Mouse (Mus musculus) left cerebral cortex, adult 11 months (tissue): ENCODE data around the gene Cilp.
"Not testable (repeated sequence)": the region's sequence is repeated elsewhere in the genome, so short reads cannot be mapped to it uniquely, and the experiment has no call there.

ENCODE experiments used
- DNase-seq: peaks from one replicate; pipeline ENCODE4 v3.0.0; 2022; ENCODE audit warnings: low spot score

Cilp gene

GRCm38 (mm10) chr9:65264959-65265358, at the start of gene Cilp:
Gene Cilp, plus strand, starts transcription at chr9:65265180.
- no peak for DNase-seq

DNA sequence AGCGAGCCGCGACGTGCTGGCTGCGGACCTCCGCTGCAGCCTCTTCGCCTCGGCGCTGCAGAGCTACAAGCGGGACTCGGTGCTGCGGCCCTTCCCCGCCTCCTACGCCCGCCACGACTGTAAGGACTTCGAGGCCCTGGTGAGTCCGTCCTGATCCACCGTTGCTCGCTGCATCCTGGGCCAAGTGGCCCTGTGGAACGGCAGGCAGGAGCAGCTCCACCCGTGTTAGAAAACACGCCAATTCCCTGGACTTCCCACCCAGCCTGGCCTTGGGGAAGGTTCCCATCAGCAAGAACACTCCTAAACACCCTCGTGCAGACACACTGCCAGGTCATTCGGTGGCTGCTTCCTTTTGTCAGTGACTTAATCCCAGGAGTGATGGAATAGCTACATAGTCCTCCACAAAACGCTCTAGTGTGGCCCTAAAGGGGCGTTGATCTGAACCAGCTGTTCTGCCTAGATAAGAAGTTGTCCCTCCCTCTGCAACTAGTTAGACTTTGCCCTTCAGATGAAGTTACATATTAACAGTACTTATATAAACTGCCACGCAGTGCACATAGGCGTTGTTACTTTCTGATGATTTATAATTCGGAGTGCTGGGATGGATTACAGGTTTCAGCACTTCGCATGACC, 49.4 kb upstream of the Cilp start:
- no peak for DNase-seq

GRCm38 (mm10) chr9:65216972-65217371, 48.0 kb upstream of the Cilp start:
- DNase-seq: no peak

DNA sequence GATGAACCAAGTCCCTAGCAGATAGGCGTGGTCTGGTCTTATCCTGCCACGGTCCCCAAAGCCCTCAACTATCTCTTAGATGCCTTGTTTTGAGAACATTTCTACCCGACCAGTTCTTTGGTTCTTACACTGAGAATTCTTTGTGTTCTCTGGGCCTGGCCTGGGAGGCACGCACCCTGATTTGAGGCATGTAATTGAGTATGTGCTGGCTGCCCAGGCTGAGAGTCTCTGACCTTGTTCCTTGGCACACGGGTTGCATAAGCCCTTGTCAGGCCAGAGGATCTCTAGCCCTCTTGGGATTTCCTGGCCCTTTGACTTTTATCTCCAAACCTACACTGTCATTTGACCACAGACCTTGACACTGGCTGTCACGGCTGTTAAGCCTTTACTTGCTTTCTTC, 47.3 kb upstream of the Cilp start:
- no peak for DNase-seq

- no peak for DNase-seq
Observed at GRCm38 (mm10) chr9:65218916-65219315, 46.1 kb upstream of the Cilp start.

DNA sequence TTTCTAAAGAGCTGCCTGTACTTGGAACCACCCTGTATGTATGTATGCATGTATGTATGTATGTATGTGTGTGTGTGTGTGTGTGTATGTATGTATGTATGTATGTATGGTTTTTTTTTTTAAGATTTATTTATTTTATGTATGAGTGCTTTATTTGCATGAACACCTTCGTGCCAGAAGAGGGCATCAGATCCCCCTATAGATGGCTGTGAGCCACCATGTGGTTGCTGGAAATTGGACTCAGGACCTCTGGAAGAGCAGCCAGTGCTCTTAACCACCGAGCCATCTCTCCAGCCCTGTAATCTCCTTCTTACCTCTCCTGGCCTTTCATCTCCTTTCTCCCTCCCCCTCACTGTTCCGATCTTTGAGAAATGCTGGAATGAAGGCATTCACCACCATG, 44.6 kb upstream of the Cilp start:
- DNase-seq: not testable (repeated sequence)

DNA sequence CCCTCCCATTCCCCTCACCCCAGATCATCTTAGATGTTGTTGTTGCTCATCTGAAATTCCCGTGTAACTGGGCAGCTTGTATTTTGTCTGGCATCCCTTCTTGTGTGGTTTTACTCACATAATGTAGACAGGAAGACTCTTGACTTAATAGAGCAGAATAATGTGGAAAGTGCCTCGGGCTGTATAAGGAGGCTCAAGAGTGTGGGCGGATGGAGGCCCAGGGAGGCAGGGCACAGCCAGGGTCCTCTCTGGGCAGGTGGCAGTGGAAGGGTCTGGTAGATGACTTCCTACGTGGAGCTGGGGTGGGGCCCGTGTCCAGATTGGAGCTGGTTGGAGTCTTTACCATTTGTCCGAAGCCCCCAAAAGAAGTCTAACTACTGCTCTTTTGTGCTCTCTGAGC, 41.1 kb upstream of the Cilp start:
- DNase-seq: no peak

- no peak for DNase-seq
Observed at GRCm38 (mm10) chr9:65225795-65226194, 39.2 kb upstream of the Cilp start.

GRCm38 (mm10) chr9:65230250-65230649, 34.7 kb upstream of the Cilp start:
- DNase-seq: no peak

- no peak for DNase-seq
Observed at GRCm38 (mm10) chr9:65231284-65231683, 33.7 kb upstream of the Cilp start.

DNA sequence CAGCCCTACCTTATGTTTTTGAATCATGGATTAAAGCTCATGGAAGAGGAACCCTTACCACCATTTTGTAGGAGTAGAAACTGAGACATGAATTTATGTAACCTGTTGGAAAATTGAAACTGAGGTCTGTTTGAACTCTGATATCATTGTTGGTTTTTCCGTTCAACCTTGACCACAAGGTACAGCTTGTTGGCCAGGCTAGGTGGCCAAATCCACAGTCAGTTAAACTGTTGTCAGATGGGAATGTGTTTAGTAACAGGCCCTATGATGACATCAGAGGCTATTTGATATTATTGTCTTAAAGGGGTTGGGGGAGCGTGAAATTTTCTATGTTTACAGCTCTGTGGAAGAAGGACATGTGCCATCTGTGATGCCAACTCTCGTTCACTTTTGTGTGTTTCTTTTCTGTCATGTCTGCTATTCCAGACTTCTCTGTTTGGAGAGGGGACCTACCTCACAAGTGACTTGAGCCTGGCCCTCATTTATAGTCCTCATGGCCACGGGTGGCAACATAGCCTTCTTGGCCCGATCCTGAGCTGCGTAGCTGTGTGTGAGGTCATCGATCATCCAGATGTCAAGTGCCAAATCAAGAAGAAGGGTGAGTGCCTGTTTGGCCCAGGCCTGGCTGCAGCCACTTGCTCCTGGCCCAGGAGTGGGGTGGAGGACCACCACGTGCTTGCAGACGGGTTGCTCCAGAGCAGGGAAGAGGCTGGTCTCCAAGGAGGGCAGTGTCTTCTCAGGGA, 31.6 kb upstream of the Cilp start:
- DNase-seq: no peak

DNA sequence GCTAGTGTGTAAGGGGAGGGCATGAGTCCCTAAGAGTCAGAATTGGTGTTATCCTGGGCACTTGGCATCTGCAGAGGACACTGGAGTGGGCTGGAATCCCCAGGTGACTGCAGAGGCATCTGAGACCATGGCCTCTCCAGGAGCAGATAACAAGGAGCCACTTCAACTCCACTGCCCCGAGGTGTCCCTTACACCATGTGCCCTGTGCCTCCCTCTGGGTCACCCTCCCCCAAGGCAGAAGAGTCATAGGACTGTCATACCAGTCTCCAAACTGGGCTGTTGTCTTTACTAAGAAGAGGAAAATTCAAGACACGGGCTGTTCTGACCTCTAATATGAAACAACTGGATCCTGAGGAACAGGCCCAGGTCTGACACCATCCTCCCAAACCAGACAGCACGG, 30.2 kb upstream of the Cilp start:
- DNase-seq: no peak

GRCm38 (mm10) chr9:65235601-65236000, 29.4 kb upstream of the Cilp start:
- DNase-seq: no peak

GRCm38 (mm10) chr9:65237616-65238015, 27.4 kb upstream of the Cilp start:
- DNase-seq: no peak

- no peak for DNase-seq
Observed at GRCm38 (mm10) chr9:65238191-65238760, 26.7 kb upstream of the Cilp start.

DNA sequence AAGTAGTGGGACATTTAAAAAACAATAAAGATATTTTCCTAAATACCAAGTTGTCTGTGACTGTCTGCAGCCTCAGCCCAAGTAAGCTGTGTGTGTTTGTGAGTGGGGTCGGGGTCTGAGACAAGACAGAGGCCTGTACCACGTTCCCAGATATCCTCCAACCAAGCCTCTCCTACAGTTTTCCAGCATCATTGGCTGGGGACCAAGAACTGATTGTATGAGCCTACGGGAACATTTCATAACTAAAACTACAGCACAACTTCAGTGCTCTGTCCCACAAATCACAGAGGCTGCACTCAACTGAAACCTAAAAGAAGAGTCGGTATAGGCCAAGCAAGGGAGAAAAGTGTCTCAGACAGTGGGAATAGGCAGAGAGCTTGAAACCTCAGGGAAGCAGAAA, 25.8 kb upstream of the Cilp start:
- no peak for DNase-seq

GRCm38 (mm10) chr9:65239731-65240130, 25.2 kb upstream of the Cilp start:
- no peak for DNase-seq

DNA sequence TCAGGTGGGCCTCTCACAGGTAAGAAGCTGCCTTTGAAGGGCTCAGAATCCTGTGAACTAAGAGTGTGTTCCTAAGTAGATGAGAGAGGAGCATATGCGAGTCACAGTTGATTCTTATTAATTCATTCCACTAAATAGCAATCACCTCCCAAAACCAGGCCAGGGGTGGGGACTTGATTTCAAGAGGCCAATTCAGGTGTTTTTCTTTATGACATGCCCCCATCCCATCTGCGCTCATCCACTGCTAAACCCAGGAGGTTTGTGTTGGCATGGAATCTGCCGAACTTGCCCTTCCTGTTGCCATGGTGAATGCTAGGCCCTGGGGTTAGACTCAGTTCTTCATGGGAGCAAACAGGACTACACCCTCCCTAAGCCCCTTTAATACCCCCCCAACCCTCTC, 24.4 kb upstream of the Cilp start:
- no peak for DNase-seq

DNA sequence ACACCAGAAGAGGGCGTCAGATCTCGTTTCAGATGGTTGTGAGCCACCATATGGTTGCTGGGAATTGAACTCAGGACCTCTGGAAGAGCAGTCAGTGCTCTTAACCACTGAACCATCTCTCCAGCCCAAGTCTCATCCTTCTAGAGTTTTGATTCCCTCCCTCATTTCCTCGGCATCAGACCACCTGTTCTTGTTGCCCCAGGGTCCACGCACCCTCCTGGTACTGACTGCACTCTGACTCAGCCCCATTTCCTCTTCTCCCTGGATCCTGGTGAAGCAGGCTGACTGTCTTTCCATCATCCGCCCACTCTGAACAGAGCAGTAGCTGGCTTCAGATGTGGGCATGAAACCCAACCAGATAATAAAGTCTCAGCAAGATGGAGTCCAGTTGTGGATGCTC, 23.0 kb upstream of the Cilp start:
- DNase-seq: no peak

- DNase-seq: no peak
Observed at GRCm38 (mm10) chr9:65243249-65243648, 21.7 kb upstream of the Cilp start.

DNA sequence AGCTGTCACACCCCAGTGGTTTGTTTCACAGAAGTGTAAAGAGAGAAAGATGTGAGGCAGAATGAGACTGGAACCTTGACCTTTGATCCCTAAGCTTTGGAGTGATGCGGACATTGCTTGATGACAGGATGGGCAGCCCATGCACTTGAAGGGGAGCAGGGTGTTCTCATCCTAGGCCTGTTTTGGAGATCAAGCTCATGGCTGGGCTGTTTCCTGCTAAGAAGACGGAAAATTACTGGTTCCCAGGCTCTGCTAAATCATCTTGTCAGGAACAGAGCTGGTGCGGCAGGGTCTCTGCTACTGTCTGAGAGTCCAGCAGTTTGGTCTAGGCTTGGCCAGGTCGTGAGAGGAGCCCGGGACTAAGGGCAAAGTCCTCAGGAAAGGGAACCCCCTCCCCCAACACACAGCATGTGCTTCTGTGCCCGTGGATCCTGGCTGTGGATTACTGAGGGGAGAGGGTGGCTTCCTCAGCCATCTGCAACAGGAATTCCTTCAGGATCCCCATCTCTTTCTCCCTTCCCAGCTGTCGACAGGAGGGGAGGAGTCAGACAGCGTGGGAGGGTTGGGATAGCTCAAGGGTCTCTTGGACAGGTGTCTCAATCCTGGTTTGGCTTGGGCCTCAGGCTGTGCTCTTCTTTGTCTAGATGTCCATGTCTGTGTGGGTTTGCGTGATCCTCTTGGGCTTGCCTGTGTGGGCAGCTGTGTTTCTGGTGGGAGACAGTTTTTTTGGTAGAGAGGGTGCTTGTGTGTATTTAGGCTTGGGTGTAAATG, 20.8 kb upstream of the Cilp start:
- no peak for DNase-seq

- no peak for DNase-seq
Observed at GRCm38 (mm10) chr9:65247502-65248376, 17.2 kb upstream of the Cilp start.
